Mouse (Mus musculus): ENCODE data around the gene Gja5. TPM values are rescaled to one million over a fixed set of nuclear protein-coding genes. Genes with fewer than 3 reads are reported as not detected.
A peak's percentile ranks its signal among the peaks of the same experiment; 100 is the strongest.

Gja5 gene
- polyA plus RNA-seq, 1 experiment: 0.95 TPM

- DNase-seq (ENCODE audit: low read depth in 1 of 2, low spot score in 2 of 2): no peak
- WGBS: 72% methylated on average over 1 of the region's 1 CpGs
- H3K4me1 ChIP-seq (ENCODE audit: control insufficient read depth, insufficient read depth, insufficient read length): no peaks in the 10 kb centered on the region
- H3K4me3 ChIP-seq (ENCODE audit: extremely low read depth, insufficient read depth, insufficient read length): no peak overlapping the region
- TF ChIP-seq POLR2A (IDR thresholded peaks at IDR 0.05; ENCODE audit: low read depth, low read length): no peak
- no peak for TF ChIP-seq CTCF (IDR thresholded peaks at IDR 0.05; ENCODE audit: extremely low read depth, insufficient read depth, insufficient read length, insufficient replicate concordance)
- no peak overlapping the region for H3K27ac ChIP-seq (ENCODE audit: insufficient read depth, low read length)
- H3K27me3 ChIP-seq (ENCODE audit: control insufficient read depth, insufficient read depth, low read length): no peaks in the 10 kb centered on the region
- H3K36me3 ChIP-seq (ENCODE audit: control insufficient read depth, insufficient read depth, low read length): no peaks in the 10 kb centered on the region
Observed at GRCm38 (mm10) chr3:97104696-97105430, 200.4 kb downstream of the Gja5 start.

GRCm38 (mm10) chr3:97117511-97117910 is 213.0 kb downstream of the Gja5 start:
- no peak for TF ChIP-seq CTCF (IDR thresholded peaks at IDR 0.05; ENCODE audit: extremely low read depth, insufficient read depth, insufficient read length, insufficient replicate concordance)
- TF ChIP-seq POLR2A (IDR thresholded peaks at IDR 0.05; ENCODE audit: low read depth, low read length): no peak
- DNase-seq (ENCODE audit: low read depth in 1 of 2, low spot score in 2 of 2): no peak

GRCm38 (mm10) chr3:97118313-97118712 is 213.8 kb downstream of the Gja5 start:
- WGBS: 79% methylated on average over 12 of the region's 12 CpGs
- no peak for TF ChIP-seq CTCF (IDR thresholded peaks at IDR 0.05; ENCODE audit: extremely low read depth, insufficient read depth, insufficient read length, insufficient replicate concordance)
- no peak for TF ChIP-seq POLR2A (IDR thresholded peaks at IDR 0.05; ENCODE audit: low read depth, low read length)
- Histone ChIP-seq H3K27ac (ENCODE audit: insufficient read depth, low read length) (no peak overlapping the region), H3K27me3 (ENCODE audit: control insufficient read depth, insufficient read depth, low read length) (no peaks in the 10 kb centered on the region), H3K4me3 (ENCODE audit: extremely low read depth, insufficient read depth, insufficient read length) (no peak overlapping the region), H3K4me1 (ENCODE audit: control insufficient read depth, insufficient read depth, insufficient read length) (no peaks in the 10 kb centered on the region), H3K36me3 (ENCODE audit: control insufficient read depth, insufficient read depth, low read length) (no peaks in the 10 kb centered on the region)
- no peak for DNase-seq (ENCODE audit: low read depth in 1 of 2, low spot score in 2 of 2)

More at GRCm38 (mm10) chr3:97117511-97117910, 213.0 kb downstream of the Gja5 start:
- 96% methylated on average over 6 of the region's 6 CpGs for WGBS
- no peak overlapping the region for H3K4me3 ChIP-seq (ENCODE audit: extremely low read depth, insufficient read depth, insufficient read length)
- no peaks in the 10 kb centered on the region for H3K27me3 ChIP-seq (ENCODE audit: control insufficient read depth, insufficient read depth, low read length)
- no peaks in the 10 kb centered on the region for H3K4me1 ChIP-seq (ENCODE audit: control insufficient read depth, insufficient read depth, insufficient read length)
- H3K36me3 ChIP-seq (ENCODE audit: control insufficient read depth, insufficient read depth, low read length): no peaks in the 10 kb centered on the region
- no peak overlapping the region for H3K27ac ChIP-seq (ENCODE audit: insufficient read depth, low read length)

- Histone ChIP-seq H3K27ac (ENCODE audit: insufficient read depth, low read length) (no peak overlapping the region), H3K4me1 (ENCODE audit: control insufficient read depth, insufficient read depth, insufficient read length) (no peaks in the 10 kb centered on the region; the same call in 1 of the 2 replicates), H3K27me3 (ENCODE audit: control insufficient read depth, insufficient read depth, low read length) (no peaks in the 10 kb centered on the region), H3K36me3 (ENCODE audit: control insufficient read depth, insufficient read depth, low read length) (no peaks in the 10 kb centered on the region), H3K4me3 (ENCODE audit: extremely low read depth, insufficient read depth, insufficient read length) (0 out of 2 replicates have a peak overlapping the region, but pooled peaks have one; percentile 12)
- DNase-seq (ENCODE audit: low read depth in 1 of 2, low spot score in 2 of 2): peak; percentile 52 to 68
- TF ChIP-seq POLR2A (IDR thresholded peaks at IDR 0.05; ENCODE audit: low read depth, low read length): peak; percentile 5; the same call in 1 of the 2 replicates
- no peak for TF ChIP-seq CTCF (IDR thresholded peaks at IDR 0.05; ENCODE audit: extremely low read depth, insufficient read depth, insufficient read length, insufficient replicate concordance)
- WGBS: 2% methylated on average over 7 of the region's 7 CpGs
Observed at GRCm38 (mm10) chr3:97124193-97124592, 219.7 kb downstream of the Gja5 start.

Other genes starting within 250 kb of the Gja5 start
- 0.74 and 0.97 TPM in 2 replicates for gene Ankrd35, start 234.6 kb upstream of the Gja5 start, polyA plus RNA-seq (2012; rRNA removed)
- 30.9 and 31.0 TPM in 2 replicates for gene Pias3, start 208.3 kb upstream of the Gja5 start, polyA plus RNA-seq (2012; rRNA removed)
- 4.5 and 4.8 TPM in 2 replicates for gene Nudt17, start 196.1 kb upstream of the Gja5 start, polyA plus RNA-seq (2012; rRNA removed)
- gene Polr3c, start 177.1 kb upstream of the Gja5 start, polyA plus RNA-seq (2012; rRNA removed): 24.8 and 26.8 TPM in 2 replicates
- 11.3 and 15.1 TPM in 2 replicates for gene Rnf115, start 177.0 kb upstream of the Gja5 start, polyA plus RNA-seq (2012; rRNA removed)
- gene Pdzk1, start 75.4 kb upstream of the Gja5 start, polyA plus RNA-seq (2012; rRNA removed): 0.11 TPM in 1 of 2 replicates, not detected in the other
- gene Cd160, start 75.3 kb upstream of the Gja5 start, polyA plus RNA-seq (2012; rRNA removed): 3.2 and 3.8 TPM in 2 replicates
- gene Gpr89, start 653 bp downstream of the Gja5 start, polyA plus RNA-seq (2012; rRNA removed): 7.5 and 8.5 TPM in 2 replicates
- not detected in 2 replicates for gene Gja8, start 21.3 kb downstream of the Gja5 start, polyA plus RNA-seq (2012; rRNA removed)